Mouse (Mus musculus): ENCODE data around the gene Ptdss2. TPM values are rescaled to one million over a fixed set of nuclear protein-coding genes. Genes with fewer than 3 reads are reported as not detected.

Gene Ptdss2
- total and polyA plus RNA-seq, 3 experiments: 27.7 to 38.2 (median 37.9) TPM

GRCm38 (mm10) chr7:141122689-141123516 is 721 bp downstream of the Ptdss2 start:
- peak; percentile 98 for DNase-seq

- DNase-seq: no peak
These were observed 1.3 kb downstream of the Ptdss2 start for GRCm38 (mm10) chr7:141123517-141123856.

- peak; percentile 94 for DNase-seq
These were observed 9.0 kb downstream of the Ptdss2 start for GRCm38 (mm10) chr7:141131024-141131820.

GRCm38 (mm10) chr7:141131904-141132755 is 9.9 kb downstream of the Ptdss2 start:
- DNase-seq: no peak

GRCm38 (mm10) chr7:141141326-141141725 is 19.1 kb downstream of the Ptdss2 start:
- DNase-seq: no peak

GRCm38 (mm10) chr7:141143112-141143511 is 20.9 kb downstream of the Ptdss2 start:
- DNase-seq: peak; percentile 53

- DNase-seq: peak; percentile 60
These were observed 21.7 kb downstream of the Ptdss2 start for GRCm38 (mm10) chr7:141143861-141144260.

GRCm38 (mm10) chr7:141144650-141145049 is 22.5 kb downstream of the Ptdss2 start:
- DNase-seq: no peak

- no peak for DNase-seq
These were observed 23.2 kb downstream of the Ptdss2 start for GRCm38 (mm10) chr7:141145403-141145802.

- DNase-seq: no peak
These were observed 23.9 kb downstream of the Ptdss2 start for GRCm38 (mm10) chr7:141146043-141146595.

- DNase-seq: no peak
These were observed 24.9 kb downstream of the Ptdss2 start for GRCm38 (mm10) chr7:141147044-141147443.

- no peak for DNase-seq
These were observed 26.5 kb downstream of the Ptdss2 start for GRCm38 (mm10) chr7:141148639-141149038.

- DNase-seq: no peak
These were observed 33.2 kb downstream of the Ptdss2 start for GRCm38 (mm10) chr7:141155362-141155761.

GRCm38 (mm10) chr7:141164397-141164796 is 42.2 kb downstream of the Ptdss2 start:
- DNase-seq: no peak

- DNase-seq: peak; percentile 86
These were observed 42.7 kb downstream of the Ptdss2 start for GRCm38 (mm10) chr7:141164850-141165249.

GRCm38 (mm10) chr7:141167901-141168517 is 45.8 kb downstream of the Ptdss2 start:
- peak; percentile 89 for DNase-seq

GRCm38 (mm10) chr7:141168518-141168953 is 46.4 kb downstream of the Ptdss2 start:
- DNase-seq: peak; percentile 92

GRCm38 (mm10) chr7:141169300-141169699 is 47.1 kb downstream of the Ptdss2 start:
- DNase-seq: no peak

- no peak for DNase-seq
These were observed 47.7 kb downstream of the Ptdss2 start for GRCm38 (mm10) chr7:141169866-141170265.

- DNase-seq: peak; percentile 94
These were observed 50.2 kb downstream of the Ptdss2 start, which contains the start of gene Rnh1 for GRCm38 (mm10) chr7:141172116-141173006. Gene Rnh1, minus strand, starts transcription at chr7:141172857.

All from adrenal gland, adult 2 months (tissue).